Mouse (Mus musculus) megakaryocyte, embryonic 14.5 days (primary cell): Measurements from ENCODE around the gene Med31.
"Not testable (repeated sequence)": the region's sequence is repeated elsewhere in the genome, so short reads cannot be mapped to it uniquely, and the experiment has no call there.

Experiments
- FLI1 ChIP-seq: IDR thresholded peaks from 2 replicates; pipeline ENCODE4 v1.6.1; 2012; ENCODE audit warnings: low read length, inconsistent platforms, mixed read lengths
- GATA1 ChIP-seq: IDR thresholded peaks from 3 replicates; pipeline ENCODE4 v1.6.1; 2012; ENCODE audit warnings: mixed read lengths, low read length, inconsistent platforms, borderline replicate concordance

DNA sequence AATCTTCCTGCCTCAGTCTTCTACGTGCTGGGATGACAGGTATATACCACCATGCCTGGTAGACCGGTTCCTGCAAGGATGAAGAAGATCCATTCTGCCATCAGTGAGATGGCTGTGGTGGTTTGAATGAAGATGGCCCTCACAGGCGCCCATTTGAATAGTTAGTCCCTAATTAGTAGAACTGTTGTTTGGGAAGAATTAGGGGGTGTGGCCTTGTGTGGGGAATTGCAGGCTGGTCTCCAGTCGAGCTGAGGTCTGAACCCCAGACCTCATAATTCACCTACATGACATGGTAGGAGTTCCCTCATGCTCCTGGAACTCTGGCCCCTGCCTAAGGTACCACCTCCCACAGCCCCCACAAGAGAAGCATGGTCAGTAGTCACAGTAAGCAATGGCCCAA lies 43.5 kb downstream of the Med31 start:
- not testable (repeated sequence) for TF ChIP-seq GATA1, FLI1
